9 mouse cellular contexts compared by ENCODE assay signal in the genomic region with DNA sequence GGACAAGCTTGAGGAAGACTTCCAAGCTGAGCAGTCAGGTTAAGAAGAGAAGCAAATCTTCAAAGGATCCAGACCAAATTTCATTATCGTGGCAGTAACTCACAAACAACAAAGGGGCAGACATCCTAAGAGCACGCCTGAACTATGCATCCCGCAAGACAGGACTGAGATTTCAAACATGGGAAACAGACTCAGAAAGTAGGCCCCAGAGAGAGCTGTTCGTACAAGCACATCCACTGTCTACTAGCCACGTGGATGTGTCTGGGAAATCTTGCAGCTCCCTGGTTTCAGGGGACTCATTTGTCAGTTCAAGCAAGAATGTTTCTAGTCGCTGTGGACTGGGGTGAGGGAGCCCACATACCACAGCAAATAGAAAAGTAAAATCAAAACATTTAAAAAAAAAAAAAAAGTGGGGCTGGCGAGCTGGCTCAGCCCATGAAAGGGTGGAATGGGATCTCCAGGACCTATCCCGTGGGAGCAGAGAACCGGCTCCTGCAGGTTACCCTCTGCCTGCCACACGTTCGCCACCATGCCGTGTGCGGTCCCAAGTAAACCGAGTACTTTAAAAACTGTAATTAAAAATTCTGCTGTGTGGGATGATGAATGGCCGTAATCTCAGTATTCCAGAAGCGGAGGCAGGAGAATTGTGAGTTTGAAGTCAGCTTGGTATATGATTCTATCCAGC. TPM values are rescaled to one million over a fixed set of nuclear protein-coding genes. Genes with fewer than 3 reads are reported as not detected.
DNase-seq lines count a peak whose midpoint lies in the region; ATAC-seq and TF ChIP-seq lines count a peak whose summit lies in the region.
"Had no signal": no experiment of that assay in that cellular context is flagged by ENCODE, and none has a peak within 500 bp of the region (broad histone marks: within the 10 kb centered on the region; RNA-seq: fewer than 3 reads in every experiment).

No protein-coding gene starts in this region.

- H3K9me3 ChIP-seq in lung, embryonic 16.5 days (ENCODE audit: control insufficient read depth, low read length): no peaks in the 10 kb centered on the region
- no peaks in the 10 kb centered on the region for H3K9me3 ChIP-seq in forebrain, postnatal 0 days (ENCODE audit: low read length)
- no peaks in the 10 kb centered on the region for H3K9me3 ChIP-seq in limb, embryonic 13.5 days
- H3K9me3 ChIP-seq in stomach, embryonic 15.5 days: no peaks in the 10 kb centered on the region
- H3K9me3 ChIP-seq in liver, embryonic 12.5 days (replicated peaks): no peaks in the 10 kb centered on the region
- H3K9me3 ChIP-seq in liver, embryonic 11.5 days (ENCODE audit: control insufficient read depth, low read length): no peaks in the 10 kb centered on the region

- ATAC-seq in lung, embryonic 16.5 days (ENCODE audit: low read depth): 0 out of 2 replicates have a peak, but pooled peaks have one; percentile 4
- peak; percentile 61 for ATAC-seq in forebrain, postnatal 0 days
- peak; percentile 55; the same call in 1 of the 2 replicates for ATAC-seq in limb, embryonic 13.5 days (ENCODE audit: low FRiP score, low read depth)
- no peak for ATAC-seq in stomach, embryonic 15.5 days (ENCODE audit: insufficient read depth, low FRiP score, low read depth)
- no peak for ATAC-seq in liver, embryonic 12.5 days
- ATAC-seq in liver, embryonic 11.5 days (replicated peaks; ENCODE audit: low FRiP score): no peak

- peak overlapping the region; percentile 10 for H3K27ac ChIP-seq in lung, embryonic 16.5 days (ENCODE audit: low read length)
- H3K27ac ChIP-seq in forebrain, postnatal 0 days (ENCODE audit: low read depth, low read length): peak overlapping the region; percentile 57
- H3K27ac ChIP-seq in limb, embryonic 13.5 days: peak overlapping the region; percentile 94
- H3K27ac ChIP-seq in stomach, embryonic 15.5 days: peak overlapping the region; percentile 52
- no peak overlapping the region for H3K27ac ChIP-seq in liver, embryonic 12.5 days
- no peak overlapping the region for H3K27ac ChIP-seq in liver, embryonic 11.5 days (ENCODE audit: low read depth, low read length)

- H3K27me3 ChIP-seq in lung, embryonic 16.5 days (ENCODE audit: control insufficient read depth, insufficient read depth, low read depth, low read length): no peaks in the 10 kb centered on the region
- no peaks in the 10 kb centered on the region; the same call in 1 of the 2 replicates for H3K27me3 ChIP-seq in forebrain, postnatal 0 days (ENCODE audit: insufficient read depth, low read length)
- no peaks in the 10 kb centered on the region for H3K27me3 ChIP-seq in limb, embryonic 13.5 days
- no peaks in the 10 kb centered on the region for H3K27me3 ChIP-seq in stomach, embryonic 15.5 days (replicated peaks)
- H3K27me3 ChIP-seq in liver, embryonic 12.5 days (replicated peaks): no peaks in the 10 kb centered on the region; the same call in 1 of the 2 replicates
- no peaks in the 10 kb centered on the region for H3K27me3 ChIP-seq in liver, embryonic 11.5 days (replicated peaks; ENCODE audit: control insufficient read depth, insufficient read depth, low read length)

- H3K36me3 ChIP-seq in lung, embryonic 16.5 days (ENCODE audit: control insufficient read depth, insufficient read depth, low read length): no peaks in the 10 kb centered on the region
- no peaks in the 10 kb centered on the region for H3K36me3 ChIP-seq in forebrain, postnatal 0 days (ENCODE audit: insufficient read depth)
- no peaks in the 10 kb centered on the region; the same call in 1 of the 2 replicates for H3K36me3 ChIP-seq in limb, embryonic 13.5 days
- H3K36me3 ChIP-seq in stomach, embryonic 15.5 days: no peaks in the 10 kb centered on the region
- H3K36me3 ChIP-seq in liver, embryonic 12.5 days: no peaks in the 10 kb centered on the region
- no peaks in the 10 kb centered on the region for H3K36me3 ChIP-seq in liver, embryonic 11.5 days (ENCODE audit: control insufficient read depth, insufficient read depth, low read length)

- DNase-seq in lung, postnatal 14 days: no peak
- no peak for DNase-seq in forebrain, postnatal 0 days
- DNase-seq in thymus, postnatal 14 days: no peak
- no peak for DNase-seq in liver, embryonic 11.5 days (ENCODE audit: low spot score)
- DNase-seq: spleen, adult 18-20 months had no signal

- WGBS in lung, embryonic 16.5 days: 53% methylated on average over 16 of the region's 16 CpGs
- WGBS in forebrain, postnatal 0 days: 42% methylated on average over 16 of the region's 16 CpGs
- 30% methylated on average over 16 of the region's 16 CpGs for WGBS in limb, embryonic 13.5 days
- WGBS in stomach, embryonic 15.5 days: 59% methylated on average over 16 of the region's 16 CpGs
- WGBS in liver, embryonic 12.5 days (ENCODE audit: insufficient replicate concordance): 66% methylated on average over 16 of the region's 16 CpGs
- 70% methylated on average over 16 of the region's 16 CpGs for WGBS in liver, embryonic 11.5 days

- no peak overlapping the region for H3K4me3 ChIP-seq in lung, embryonic 16.5 days (ENCODE audit: low read length)
- no peak overlapping the region for H3K4me3 ChIP-seq in forebrain, postnatal 0 days (ENCODE audit: low read depth, low read length)
- peak overlapping the region; percentile 10 for H3K4me3 ChIP-seq in limb, embryonic 13.5 days
- no peak overlapping the region for H3K4me3 ChIP-seq in stomach, embryonic 15.5 days (replicated peaks)
- H3K4me3 ChIP-seq in liver, embryonic 12.5 days: no peak overlapping the region
- H3K4me3 ChIP-seq in liver, embryonic 11.5 days (ENCODE audit: low read depth, low read length): no peak overlapping the region

- H3K4me1 ChIP-seq in lung, embryonic 16.5 days (replicated peaks; ENCODE audit: control insufficient read depth, insufficient read depth, low read length): peaks cover 30% of the 10 kb centered on the region
- H3K4me1 ChIP-seq in forebrain, postnatal 0 days (ENCODE audit: insufficient read depth): peaks cover 10% of the 10 kb centered on the region; the same call in 1 of the 2 replicates
- peaks cover 32% of the 10 kb centered on the region for H3K4me1 ChIP-seq in limb, embryonic 13.5 days
- H3K4me1 ChIP-seq in stomach, embryonic 15.5 days: peaks cover 17% of the 10 kb centered on the region
- peaks cover 6% of the 10 kb centered on the region for H3K4me1 ChIP-seq in liver, embryonic 12.5 days
- H3K4me1 ChIP-seq in liver, embryonic 11.5 days (replicated peaks; ENCODE audit: control insufficient read depth, insufficient read depth, low read length): peaks cover 4% of the 10 kb centered on the region; the same call in 1 of the 2 replicates

- TF ChIP-seq CTCF in forebrain, postnatal 0 days (IDR thresholded peaks at IDR 0.05; ENCODE audit: low read depth): no peak

- H3K9ac ChIP-seq in lung, embryonic 16.5 days (ENCODE audit: low read length): peak overlapping the region; percentile 18; the same call in 1 of the 2 replicates
- no peak overlapping the region for H3K9ac ChIP-seq in forebrain, postnatal 0 days
- peak overlapping the region; percentile 13; the same call in 1 of the 2 replicates for H3K9ac ChIP-seq in limb, embryonic 13.5 days
- H3K9ac ChIP-seq in stomach, embryonic 15.5 days: no peak overlapping the region
- H3K9ac ChIP-seq in liver, embryonic 12.5 days: no peak overlapping the region
- H3K9ac ChIP-seq in liver, embryonic 11.5 days (ENCODE audit: low read depth, low read length): no peak overlapping the region

- no peak overlapping the region for H3K4me2 ChIP-seq in lung, embryonic 16.5 days (ENCODE audit: low read depth, low read length)
- no peak overlapping the region; the same call in 1 of the 2 replicates for H3K4me2 ChIP-seq in forebrain, postnatal 0 days (ENCODE audit: low read depth)
- peak overlapping the region; percentile 51 for H3K4me2 ChIP-seq in limb, embryonic 13.5 days (replicated peaks)
- no peak overlapping the region for H3K4me2 ChIP-seq in stomach, embryonic 15.5 days
- no peak overlapping the region for H3K4me2 ChIP-seq in liver, embryonic 12.5 days
- H3K4me2 ChIP-seq in liver, embryonic 11.5 days: no peak overlapping the region

RNA-seq across cellular contexts. Expression of a gene that starts 11.1 kb away (rescaled TPM):
- 18.3 and 19.6 TPM in 2 replicates for polyA plus RNA-seq in lung, embryonic 16.5 days (2015; fragmentation: Nextera tagmentation; extraction: Ambion mirVana)
- 76.1 and 104 TPM in 2 replicates for total RNA-seq in forebrain, postnatal 0 days (2014; rRNA removed)
- 54.9 and 69.4 TPM in 2 replicates for polyA plus RNA-seq in forebrain, postnatal 0 days (2015; fragmentation: Nextera tagmentation; extraction: Ambion mirVana)
- 35.9 and 36.1 TPM in 2 replicates for polyA plus RNA-seq in limb, embryonic 13.5 days (2015; fragmentation: Nextera tagmentation; extraction: Ambion mirVana)
- 32.1 and 38.0 TPM in 2 replicates for polyA plus RNA-seq in stomach, embryonic 15.5 days (2015; fragmentation: Nextera tagmentation; extraction: Ambion mirVana)
- 19.6 and 20.1 TPM in 2 replicates for polyA plus RNA-seq in liver, embryonic 12.5 days (2016; fragmentation: Nextera tagmentation; extraction: Ambion mirVana)
- 25.6 and 29.2 TPM in 2 replicates for polyA plus RNA-seq in liver, embryonic 11.5 days (2014; fragmentation: Nextera tagmentation; extraction: Ambion mirVana)

RNA-seq across cellular contexts. Expression of a gene that starts 53.7 kb away (rescaled TPM):
- polyA plus RNA-seq in lung, embryonic 16.5 days (2015; fragmentation: Nextera tagmentation; extraction: Ambion mirVana): 13.9 and 14.8 TPM in 2 replicates
- total RNA-seq in forebrain, postnatal 0 days (2014; rRNA removed): 34.8 and 61.6 TPM in 2 replicates
- 85.9 and 94.3 TPM in 2 replicates for polyA plus RNA-seq in forebrain, postnatal 0 days (2015; fragmentation: Nextera tagmentation; extraction: Ambion mirVana)
- polyA plus RNA-seq in limb, embryonic 13.5 days (2015; fragmentation: Nextera tagmentation; extraction: Ambion mirVana): 22.8 and 24.7 TPM in 2 replicates
- 14.0 and 14.7 TPM in 2 replicates for polyA plus RNA-seq in stomach, embryonic 15.5 days (2015; fragmentation: Nextera tagmentation; extraction: Ambion mirVana)
- 9.7 and 10.7 TPM in 2 replicates for polyA plus RNA-seq in liver, embryonic 12.5 days (2016; fragmentation: Nextera tagmentation; extraction: Ambion mirVana)
- polyA plus RNA-seq in liver, embryonic 11.5 days (2014; fragmentation: Nextera tagmentation; extraction: Ambion mirVana): 21.3 and 22.3 TPM in 2 replicates

Comparison
In these comparisons a context has a peak if more than half of its experiments do, and no peak if none do; other contexts are left out.
1. ATAC-seq: peak in lung, embryonic 16.5 days (single experiment), forebrain, postnatal 0 days (single experiment) and limb, embryonic 13.5 days (single experiment); none in stomach, embryonic 15.5 days (single experiment), liver, embryonic 12.5 days (single experiment) and liver, embryonic 11.5 days (single experiment).
2. H3K27ac ChIP-seq: peak in lung, embryonic 16.5 days (single experiment), forebrain, postnatal 0 days (single experiment), limb, embryonic 13.5 days (single experiment) and stomach, embryonic 15.5 days (single experiment); none in liver, embryonic 12.5 days (single experiment) and liver, embryonic 11.5 days (single experiment).
3. H3K9ac ChIP-seq: peak in lung, embryonic 16.5 days (single experiment) and limb, embryonic 13.5 days (single experiment); none in forebrain, postnatal 0 days (single experiment), stomach, embryonic 15.5 days (single experiment), liver, embryonic 12.5 days (single experiment) and liver, embryonic 11.5 days (single experiment).